Mouse (Mus musculus): Measurements from ENCODE around the gene Tgfa.

Gene Tgfa

GRCm38 (mm10) chr6:86233512-86234430, 38.7 kb downstream of the Tgfa start:
- DNase-seq, result no peak

- DNase-seq, result no peak
Observed at GRCm38 (mm10) chr6:86244866-86245265, 49.8 kb downstream of the Tgfa start.

GRCm38 (mm10) chr6:86245965-86246364, 50.9 kb downstream of the Tgfa start:
- no peak for DNase-seq

GRCm38 (mm10) chr6:86248562-86248961, 53.5 kb downstream of the Tgfa start:
- no peak for DNase-seq

GRCm38 (mm10) chr6:86249042-86249441, 54.0 kb downstream of the Tgfa start:
- no peak for DNase-seq

- DNase-seq, result no peak
Observed at GRCm38 (mm10) chr6:86250236-86250635, 55.2 kb downstream of the Tgfa start.

GRCm38 (mm10) chr6:86250830-86251229, 55.8 kb downstream of the Tgfa start:
- DNase-seq, result no peak

GRCm38 (mm10) chr6:86252176-86253125, 57.4 kb downstream of the Tgfa start:
- no peak for DNase-seq

GRCm38 (mm10) chr6:86255899-86256298, 60.9 kb downstream of the Tgfa start:
- no peak for DNase-seq

GRCm38 (mm10) chr6:86259242-86259641, 64.2 kb downstream of the Tgfa start:
- DNase-seq, result no peak

GRCm38 (mm10) chr6:86260322-86261050, 65.5 kb downstream of the Tgfa start:
- DNase-seq, result peak in 1 of 2 experiments; percentile 12

GRCm38 (mm10) chr6:86266786-86267185, 71.8 kb downstream of the Tgfa start:
- DNase-seq, result no peak

- no peak for DNase-seq
Observed at GRCm38 (mm10) chr6:86270373-86271068, 75.5 kb downstream of the Tgfa start.

- DNase-seq, result no peak
Observed at GRCm38 (mm10) chr6:86271130-86271529, 76.1 kb downstream of the Tgfa start.

GRCm38 (mm10) chr6:86275704-86276103, 80.7 kb downstream of the Tgfa start:
- no peak for DNase-seq

- DNase-seq, result no peak
Observed at GRCm38 (mm10) chr6:86276816-86277215, 81.8 kb downstream of the Tgfa start.

- no peak for DNase-seq
Observed at GRCm38 (mm10) chr6:86277620-86278019, 82.6 kb downstream of the Tgfa start.

GRCm38 (mm10) chr6:86281573-86282210, 86.7 kb downstream of the Tgfa start:
- DNase-seq, result no peak

- no peak for DNase-seq
Observed at GRCm38 (mm10) chr6:86293301-86293700, 98.3 kb downstream of the Tgfa start.

- no peak for DNase-seq
Observed at GRCm38 (mm10) chr6:86295451-86295850, 100.4 kb downstream of the Tgfa start.

GRCm38 (mm10) chr6:86296126-86296525, 101.1 kb downstream of the Tgfa start:
- DNase-seq, result no peak

- no peak for DNase-seq
Observed at GRCm38 (mm10) chr6:86296938-86297337, 101.9 kb downstream of the Tgfa start.

All from spleen, adult 18-20 months (tissue).